Mouse (Mus musculus) heart, embryonic 10.5 days (tissue): Measurements from ENCODE around the gene Cnih1. TPM values are rescaled to one million over a fixed set of nuclear protein-coding genes. Genes with fewer than 3 reads are reported as not detected.
"Not testable (repeated sequence)": the region's sequence is repeated elsewhere in the genome, so short reads cannot be mapped to it uniquely, and the experiment has no call there.

Experiments
- DNase-seq: peaks from one replicate; pipeline ENCODE4 v3.0.0-alpha.2; 2017; ENCODE audit warnings: low spot score
- H3K27ac ChIP-seq: fragments of 300-500 bp; sonication (generic); 2 replicates; pipeline ENCODE4 v1.5.1; 2016; ENCODE audit warnings: mild to moderate bottlenecking
- H3K27me3 ChIP-seq: fragments of 300-500 bp; sonication (generic); 2 replicates; pipeline ENCODE4 v1.6.1; 2016; ENCODE audit warnings: mild to moderate bottlenecking; ENCODE audit not compliant: poor library complexity, insufficient read depth, severe bottlenecking
- H3K36me3 ChIP-seq: fragments of 300-500 bp; sonication (generic); 2 replicates; pipeline ENCODE4 v1.6.1; 2016; ENCODE audit warnings: mild to moderate bottlenecking, moderate library complexity
- H3K4me1 ChIP-seq: fragments of 300-500 bp; sonication (generic); 2 replicates; pipeline ENCODE4 v1.6.1; 2016; ENCODE audit warnings: mild to moderate bottlenecking
- H3K4me3 ChIP-seq: fragments of 300-500 bp; sonication (generic); 2 replicates; pipeline ENCODE4 v1.5.1; 2016; ENCODE audit warnings: mild to moderate bottlenecking, moderate library complexity
- H3K9me3 ChIP-seq: fragments of 300-500 bp; sonication (generic); 2 replicates; pipeline ENCODE4 v1.6.1; 2016; ENCODE audit warnings: mild to moderate bottlenecking, moderate library complexity
- WGBS: fragments of 180-500 bp; shearing (Covaris S2); methylation state at CpG from one replicate; pipeline ENCODE4 v1.1.7; 2016; 5-methylcytosine and 5-hydroxymethylcytosine counted together
- polyA plus RNA-seq: library from polyadenylated mRNA; unstranded; fragments of >200 nt; fragmentation: Nextera tagmentation; extraction: Ambion mirVana; gene quantifications from 2 replicates; pipeline ENCODE4 v1.2.1, GENCODE M21; 2016

The Cnih1 gene
- polyA plus RNA-seq, 1 experiment from 2014 or later: 197 TPM

GRCm38 (mm10) chr14:46742674-46743073 is 45.5 kb downstream of the Cnih1 start:
- Histone ChIP-seq H3K36me3 (no peaks in the 10 kb centered on the region), H3K4me1 (no peaks in the 10 kb centered on the region), H3K27ac (no peak overlapping the region), H3K9me3 (no peaks in the 10 kb centered on the region), H3K4me3 (no peak overlapping the region), H3K27me3 (no peaks in the 10 kb centered on the region)
- DNase-seq: no peak
- WGBS: 82% methylated on average over 2 of the region's 2 CpGs

- not testable (repeated sequence) for DNase-seq, H3K4me3 ChIP-seq
Measured at GRCm38 (mm10) chr14:46737346-46737745, 50.9 kb downstream of the Cnih1 start.

GRCm38 (mm10) chr14:46736366-46736765 is 51.8 kb downstream of the Cnih1 start:
- WGBS: 88% methylated on average over 4 of the region's 4 CpGs
- H3K36me3 ChIP-seq: no peaks in the 10 kb centered on the region
- no peak overlapping the region for H3K4me3 ChIP-seq
- H3K4me1 ChIP-seq: no peaks in the 10 kb centered on the region
- DNase-seq: no peak
- H3K27ac ChIP-seq: no peak overlapping the region
- H3K27me3 ChIP-seq: no peaks in the 10 kb centered on the region
- no peaks in the 10 kb centered on the region for H3K9me3 ChIP-seq

More at GRCm38 (mm10) chr14:46737346-46737745, 50.9 kb downstream of the Cnih1 start:
- H3K27ac ChIP-seq, H3K4me1 ChIP-seq, H3K36me3 ChIP-seq, H3K27me3 ChIP-seq, H3K9me3 ChIP-seq: not testable (repeated sequence)

- Histone ChIP-seq H3K4me1 (no peaks in the 10 kb centered on the region), H3K27ac (no peak overlapping the region), H3K27me3 (no peaks in the 10 kb centered on the region), H3K36me3 (no peaks in the 10 kb centered on the region), H3K4me3 (no peak overlapping the region), H3K9me3 (no peaks in the 10 kb centered on the region)
- no peak for DNase-seq
- 86% methylated on average over 14 of the region's 14 CpGs for WGBS
Measured at GRCm38 (mm10) chr14:46734761-46735455, 53.3 kb downstream of the Cnih1 start.

- WGBS: 76% methylated on average over 5 of the region's 5 CpGs
- H3K27ac ChIP-seq: no peak overlapping the region
- H3K27me3 ChIP-seq: no peaks in the 10 kb centered on the region
- no peaks in the 10 kb centered on the region for H3K4me1 ChIP-seq
- no peak overlapping the region for H3K4me3 ChIP-seq
- no peaks in the 10 kb centered on the region for H3K9me3 ChIP-seq
- no peaks in the 10 kb centered on the region for H3K36me3 ChIP-seq
- no peak for DNase-seq
Measured at GRCm38 (mm10) chr14:46734262-46734661, 53.9 kb downstream of the Cnih1 start.

- H3K4me1 ChIP-seq: no peaks in the 10 kb centered on the region
- WGBS: 50% methylated on average over 3 of the region's 3 CpGs
- no peak overlapping the region for H3K27ac ChIP-seq
- H3K36me3 ChIP-seq: no peaks in the 10 kb centered on the region
- H3K9me3 ChIP-seq: no peaks in the 10 kb centered on the region
- no peaks in the 10 kb centered on the region for H3K27me3 ChIP-seq
- no peak for DNase-seq
- H3K4me3 ChIP-seq: no peak overlapping the region
Measured at GRCm38 (mm10) chr14:46725743-46726142, 62.5 kb downstream of the Cnih1 start.

Other genes starting within 250 kb of the Cnih1 start
- 46.8 and 52.6 TPM in 2 replicates for gene Cdkn3, start 27.9 kb downstream of the Cnih1 start, polyA plus RNA-seq
- gene Gmfb, start 33.8 kb upstream of the Cnih1 start, polyA plus RNA-seq: 73.6 and 75.6 TPM in 2 replicates
- 30.1 and 33.8 TPM in 2 replicates for gene Cgrrf1, start 43.7 kb upstream of the Cnih1 start, polyA plus RNA-seq
- 11.1 and 17.0 TPM in 2 replicates for gene Samd4, start 94.4 kb upstream of the Cnih1 start, polyA plus RNA-seq